Mouse (Mus musculus) layer of hippocampus, postnatal 10 days (tissue): ENCODE data around the gene Csnk2b. TPM values are rescaled to one million over a fixed set of nuclear protein-coding genes. Genes with fewer than 3 reads are reported as not detected.

Source experiments
- DNase-seq, 2 experiments: peaks; one replicate each; pipeline ENCODE4 v3.0.0; 2021; ENCODE audit warnings: low spot score in 2 of 2
- long read RNA-seq: library from polyadenylated mRNA; stranded (forward); transcript quantifications from one replicate; pipeline ENCODE4 v2.0.0, GENCODE M21; 2023
- total RNA-seq, 2 experiments: library from RNA; stranded (reverse); gene quantifications; 2 replicates each; pipeline ENCODE4 v1.2.3; 2021

Gene Csnk2b
- total RNA-seq = 100 to 1,000 TPM; 178 to 202 TPM
- long read RNA-seq, transcript Csnk2b-201 (7 exons, 961 nt) = major isoform, 90 of 106 reads
- long read RNA-seq, partial matches to known transcripts = 6 of 106 reads
- long read RNA-seq, other reads (novel, unspliced or antisense) = 10 of 106 reads

GRCm38 (mm10) chr17:35121871-35122303, at the start of gene Csnk2b:
TSS of gene Csnk2b (minus strand) at chr17:35122053.
- DNase-seq = peak; percentile 62

- peak; percentile 14 to 29 for DNase-seq
Measured at GRCm38 (mm10) chr17:35168541-35169207, 46.8 kb upstream of the Csnk2b start.

- DNase-seq = peak in 1 of 2 experiments; percentile 16
Measured at GRCm38 (mm10) chr17:35167794-35168193, 45.9 kb upstream of the Csnk2b start.

- peak; percentile 60 to 69 for DNase-seq
Measured at GRCm38 (mm10) chr17:35166352-35167035, 44.6 kb upstream of the Csnk2b start.

GRCm38 (mm10) chr17:35165451-35166155, 43.8 kb upstream of the Csnk2b start:
- DNase-seq = peak in 1 of 2 experiments; percentile 14

- peak; percentile 99 for DNase-seq
Measured at GRCm38 (mm10) chr17:35164568-35165450, 43.0 kb upstream of the Csnk2b start, which contains the start of gene Prrc2a. TSS of gene Prrc2a (minus strand) at chr17:35164897.

GRCm38 (mm10) chr17:35164218-35164567, 42.3 kb upstream of the Csnk2b start:
- DNase-seq = no peak

- no peak for DNase-seq
Measured at GRCm38 (mm10) chr17:35163326-35164081, 41.7 kb upstream of the Csnk2b start.

GRCm38 (mm10) chr17:35162730-35163129, 40.9 kb upstream of the Csnk2b start:
- no peak for DNase-seq

GRCm38 (mm10) chr17:35162121-35162520, 40.3 kb upstream of the Csnk2b start:
- DNase-seq = no peak

GRCm38 (mm10) chr17:35161421-35161820, 39.6 kb upstream of the Csnk2b start:
- no peak for DNase-seq

GRCm38 (mm10) chr17:35159638-35160037, 37.8 kb upstream of the Csnk2b start:
- no peak for DNase-seq

- DNase-seq = no peak
Measured at GRCm38 (mm10) chr17:35158850-35159593, 37.2 kb upstream of the Csnk2b start.

GRCm38 (mm10) chr17:35157661-35158175, 35.9 kb upstream of the Csnk2b start:
- DNase-seq = no peak

- DNase-seq = no peak
Measured at GRCm38 (mm10) chr17:35157254-35157653, 35.4 kb upstream of the Csnk2b start.

GRCm38 (mm10) chr17:35156461-35157200, 34.8 kb upstream of the Csnk2b start:
- DNase-seq = no peak

GRCm38 (mm10) chr17:35155451-35155850, 33.6 kb upstream of the Csnk2b start:
- DNase-seq = no peak

- DNase-seq = no peak
Measured at GRCm38 (mm10) chr17:35154616-35155015, 32.8 kb upstream of the Csnk2b start.
